Mouse (Mus musculus) cerebellum, adult 2 months (tissue): ENCODE results near the gene Spata13. TPM values are rescaled to one million over a fixed set of nuclear protein-coding genes. Genes with fewer than 3 reads are reported as not detected.

Experiments used
- DNase-seq, 2 experiments: peaks; one replicate each; pipeline ENCODE4 v3.0.0; 2021
- H3K27ac ChIP-seq: fragments of 200-500 bp; 2 replicates; pipeline ENCODE4 v1.5.1; 2012; ENCODE audit warnings: low read length, control low read depth, inconsistent platforms; ENCODE audit not compliant: insufficient read depth
- H3K27me3 ChIP-seq: fragments of 200-500 bp; 2 replicates; pipeline ENCODE4 v1.6.1; 2012; ENCODE audit warnings: inconsistent platforms, mild to moderate bottlenecking, low read length, moderate library complexity; ENCODE audit not compliant: control insufficient read depth, insufficient read depth
- H3K4me1 ChIP-seq: fragments of 200-500 bp; 2 replicates; pipeline ENCODE4 v1.6.1; 2011; ENCODE audit warnings: low read length; ENCODE audit not compliant: control insufficient read depth, insufficient read depth
- H3K4me3 ChIP-seq: fragments of 200-500 bp; replicated peaks from 2 replicates; pipeline ENCODE3; 2011; ENCODE audit warnings: mild to moderate bottlenecking, low read depth, low read length, control low read depth; ENCODE audit not compliant: insufficient read depth
- CTCF ChIP-seq: fragments of 200-500 bp; IDR thresholded peaks from 2 replicates; pipeline ENCODE4 v1.5.1; 2011; ENCODE audit warnings: low read depth, mild to moderate bottlenecking, control low read depth, low read length, moderate library complexity, borderline replicate concordance; ENCODE audit not compliant: insufficient read depth
- POLR2A ChIP-seq: fragments of 200-500 bp; IDR thresholded peaks from 2 replicates; pipeline ENCODE4 v1.6.1; 2011; ENCODE audit warnings: low read length, control low read depth, borderline replicate concordance; ENCODE audit not compliant: insufficient read depth
- WGBS: fragments of 180-500 bp; shearing (Covaris S2); methylation state at CpG from one replicate; pipeline ENCODE4 v1.1.7; 2018; 5-methylcytosine and 5-hydroxymethylcytosine counted together
- polyA plus RNA-seq: library from polyadenylated mRNA; depleted of rRNA; stranded (reverse); fragments of >200 nt; gene quantifications from 2 replicates; pipeline ENCODE4 v1.2.3, GENCODE M21; 2012

The Spata13 gene
- polyA plus RNA-seq, 1 experiment: 5.7 TPM

- H3K27me3 ChIP-seq: no peaks in the 10 kb centered on the region
- no peak overlapping the region for H3K27ac ChIP-seq
- H3K4me3 ChIP-seq: no peak overlapping the region
- no peak for DNase-seq
- no peak for TF ChIP-seq POLR2A
- TF ChIP-seq CTCF: no peak
- WGBS: 80% methylated on average over 11 of the region's 11 CpGs
- H3K4me1 ChIP-seq: peaks cover 5% of the 10 kb centered on the region
These were observed 20.9 kb downstream of the Spata13 start for GRCm38 (mm10) chr14:60654708-60655107.

DNA sequence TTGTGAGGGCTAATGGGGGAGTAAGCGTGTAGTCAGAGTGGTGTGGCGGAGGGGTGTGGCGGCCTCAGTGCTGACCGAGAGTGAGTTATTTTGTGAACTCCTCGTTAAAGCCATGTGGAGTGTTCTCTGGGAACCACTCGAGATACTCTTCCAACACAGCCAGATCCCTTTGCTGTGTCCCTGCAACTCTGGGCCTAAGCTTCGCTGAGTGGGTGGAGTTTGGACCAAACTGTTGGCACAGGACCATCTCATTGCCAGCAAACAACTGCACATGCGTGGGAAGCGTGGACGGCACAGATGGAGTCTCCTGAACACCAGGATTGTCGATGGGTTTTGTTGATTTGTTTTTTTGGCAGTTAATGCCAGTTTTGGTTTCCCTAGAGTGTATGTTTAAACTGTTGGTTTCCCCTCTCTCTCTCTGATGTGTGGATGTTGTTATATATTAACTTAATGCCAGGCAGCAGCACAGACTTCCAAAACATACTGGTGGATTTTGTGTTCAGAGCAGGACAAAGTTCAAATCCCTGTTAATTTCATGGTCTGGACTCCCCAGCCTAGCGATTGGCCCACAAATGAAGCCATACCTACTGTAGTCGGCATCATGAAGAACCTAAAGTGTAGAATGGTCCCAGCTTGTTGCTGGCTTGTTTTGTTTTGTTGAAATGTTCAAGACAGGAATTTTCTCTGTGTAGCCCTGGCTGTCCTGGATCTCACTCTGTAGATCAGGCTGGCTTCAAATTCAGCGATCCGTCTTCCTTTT, 22.3 kb downstream of the Spata13 start:
- TF ChIP-seq CTCF (no peak), POLR2A (no peak)
- no peaks in the 10 kb centered on the region for H3K27me3 ChIP-seq
- peak overlapping the region; percentile 45 for H3K4me3 ChIP-seq
- 37% methylated on average over 15 of the region's 15 CpGs for WGBS
- peaks cover 5% of the 10 kb centered on the region for H3K4me1 ChIP-seq
- peak; percentile 30 to 54 for DNase-seq
- H3K27ac ChIP-seq: no peak overlapping the region

DNA sequence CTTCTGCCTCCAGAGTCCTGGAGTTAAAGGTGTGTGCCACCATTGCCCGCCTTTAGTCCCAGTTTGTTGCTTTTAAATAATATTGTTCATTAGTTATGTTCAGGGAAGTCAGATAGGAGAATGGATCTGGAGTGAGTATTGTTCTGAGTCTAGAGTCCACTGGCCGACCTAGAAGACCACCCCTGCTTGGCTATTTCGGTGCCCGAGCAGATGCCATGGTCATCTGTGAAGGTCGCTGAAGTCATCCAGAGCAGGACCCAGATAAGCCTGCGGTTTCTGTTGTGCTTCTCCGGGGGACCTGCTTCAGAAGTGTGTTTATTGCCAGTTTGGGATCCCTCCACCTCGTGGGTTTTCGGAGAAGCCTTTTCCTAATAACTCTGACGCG, 22.9 kb downstream of the Spata13 start:
- H3K4me3 ChIP-seq: no peak overlapping the region
- no peak overlapping the region for H3K27ac ChIP-seq
- H3K4me1 ChIP-seq: peaks cover 5% of the 10 kb centered on the region
- no peak for TF ChIP-seq POLR2A
- TF ChIP-seq CTCF: no peak
- 82% methylated on average over 11 of the region's 11 CpGs for WGBS
- no peaks in the 10 kb centered on the region for H3K27me3 ChIP-seq
- DNase-seq: no peak

- no peak overlapping the region for H3K4me3 ChIP-seq
- 84% methylated on average over 2 of the region's 2 CpGs for WGBS
- DNase-seq: no peak
- no peak overlapping the region for H3K27ac ChIP-seq
- peaks cover 5% of the 10 kb centered on the region for H3K4me1 ChIP-seq
- TF ChIP-seq CTCF (no peak), POLR2A (no peak)
- no peaks in the 10 kb centered on the region for H3K27me3 ChIP-seq
These were observed 24.1 kb downstream of the Spata13 start for GRCm38 (mm10) chr14:60657891-60658290.

- Histone ChIP-seq H3K4me1 (peaks cover 5% of the 10 kb centered on the region), H3K4me3 (no peak overlapping the region), H3K27me3 (no peaks in the 10 kb centered on the region), H3K27ac (no peak overlapping the region)
- 17% methylated on average over 8 of the region's 8 CpGs for WGBS
- TF ChIP-seq POLR2A: no peak
- TF ChIP-seq CTCF: no peak
- peak in 1 of 2 experiments; percentile 34 for DNase-seq
These were observed 25.7 kb downstream of the Spata13 start for GRCm38 (mm10) chr14:60659498-60659897.

- WGBS: 91% methylated on average over 8 of the region's 8 CpGs
- TF ChIP-seq POLR2A: no peak
- TF ChIP-seq CTCF: no peak
These were observed 26.8 kb downstream of the Spata13 start for GRCm38 (mm10) chr14:60660591-60660990.

DNA sequence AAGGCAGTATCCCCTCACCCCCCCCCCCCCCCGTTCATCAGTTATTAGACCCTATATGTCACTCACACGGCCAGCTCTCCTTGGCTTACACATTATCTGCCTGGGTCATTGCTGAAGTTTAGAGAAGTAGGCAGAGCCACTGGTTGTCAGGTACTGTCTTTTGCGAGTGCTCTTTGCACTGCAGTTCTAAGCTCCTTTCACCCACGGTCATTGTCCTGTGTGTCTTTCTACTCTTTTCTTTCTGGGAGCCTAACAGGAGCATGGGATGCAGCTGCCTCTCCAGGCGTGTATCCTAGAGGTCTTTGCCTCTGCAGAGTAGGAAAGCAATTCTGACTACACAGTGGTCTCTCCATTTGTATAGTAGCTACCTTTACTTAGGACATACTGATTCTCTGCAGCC, 27.5 kb downstream of the Spata13 start:
- 97% methylated on average over 5 of the region's 5 CpGs for WGBS
- TF ChIP-seq POLR2A: no peak
- H3K27me3 ChIP-seq: no peaks in the 10 kb centered on the region
- no peak overlapping the region for H3K27ac ChIP-seq
- no peaks in the 10 kb centered on the region for H3K4me1 ChIP-seq
- DNase-seq: no peak
- H3K4me3 ChIP-seq: no peak overlapping the region

More at GRCm38 (mm10) chr14:60660591-60660990, 26.8 kb downstream of the Spata13 start:
- Histone ChIP-seq H3K27ac (no peak overlapping the region), H3K4me3 (no peak overlapping the region), H3K27me3 (no peaks in the 10 kb centered on the region), H3K4me1 (peaks cover 5% of the 10 kb centered on the region)
- DNase-seq: no peak

- Histone ChIP-seq H3K27ac (no peak overlapping the region), H3K4me1 (no peaks in the 10 kb centered on the region), H3K27me3 (no peaks in the 10 kb centered on the region), H3K4me3 (no peak overlapping the region)
- 90% methylated on average over 11 of the region's 11 CpGs for WGBS
- TF ChIP-seq CTCF (no peak), POLR2A (no peak)
- no peak for DNase-seq
These were observed 29.6 kb downstream of the Spata13 start for GRCm38 (mm10) chr14:60663309-60663940.
